ENCODE assay signal across 9 mouse cellular contexts in the genomic region with DNA sequence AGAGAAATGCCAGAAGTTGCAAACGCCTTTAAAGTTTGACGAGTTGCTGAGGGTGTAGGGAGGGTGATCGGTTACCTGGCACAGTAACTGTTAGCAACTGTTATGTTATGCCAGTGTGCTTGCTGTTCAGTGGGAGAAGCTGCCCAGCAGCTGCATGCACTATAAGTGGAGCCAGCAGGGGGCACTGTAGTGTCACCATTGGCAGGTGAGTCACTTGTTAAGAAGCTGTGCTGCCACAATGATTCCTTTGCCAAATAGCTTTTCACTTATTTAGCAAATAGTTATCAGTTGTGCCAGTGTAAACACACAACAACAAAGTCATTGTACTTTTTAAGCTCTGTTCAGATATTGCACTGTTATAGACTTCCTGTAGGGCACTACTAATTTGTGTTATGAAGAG.
DNase-seq lines count a peak whose midpoint lies in the region; ATAC-seq and TF ChIP-seq lines count a peak whose summit lies in the region.
"Had no signal": no experiment of that assay in that cellular context is flagged by ENCODE, and none has a peak within 500 bp of the region (broad histone marks: within the 10 kb centered on the region; RNA-seq: fewer than 3 reads in every experiment).

No protein-coding gene starts in this region.

- H3K36me3 ChIP-seq in forebrain, embryonic 10.5 days (replicated peaks): no peaks in the 10 kb centered on the region

- intact Hi-C loops in heart, postnatal 14 days (cut with DNase I): loop anchor here (5.0 to 10.0 kb wide), 5 partner anchors 46 to 708 kb away; partner anchors contain the start of gene Nap1l1

- H3K27me3 ChIP-seq in forebrain, embryonic 10.5 days (ENCODE audit: poor library complexity, severe bottlenecking): no peaks in the 10 kb centered on the region

- no peak for TF ChIP-seq POLR2A in brain, embryonic 14.5 days (IDR thresholded peaks at IDR 0.05; ENCODE audit: borderline replicate concordance, extremely low read depth, insufficient read depth, insufficient read length, poor library complexity, severe bottlenecking)

- peak; percentile 92 for ATAC-seq in neutrophil, adult 5-6 weeks (ENCODE audit: extremely low read depth, insufficient number of reproducible peaks, low FRiP score, poor library complexity, severe bottlenecking)

- peak; percentile 86 to 92 for DNase-seq in CD8-positive naive resting alpha-beta T cell, adult 2 months (ENCODE audit: low read depth in 2 of 2, low spot score in 2 of 2)
- peak; percentile 94 for DNase-seq in brain, embryonic 14.5 days (ENCODE audit: low read depth)
- DNase-seq in forebrain, embryonic 10.5 days (ENCODE audit: extremely low spot score, low spot score): peak; percentile 83
- peak; percentile 90 to 96 for DNase-seq in heart, postnatal 14 days
- peak; percentile 93 for DNase-seq in layer of hippocampus, adult 11-12 months (ENCODE audit: low spot score)
- DNase-seq in lung, adult 18-20 months: peak; percentile 86 to 90
- peak; percentile 72 to 73 for DNase-seq in thymus, adult 18-20 months

- H3K4me1 ChIP-seq in forebrain, embryonic 10.5 days: peaks cover 14% of the 10 kb centered on the region

- no peak overlapping the region for H3K27ac ChIP-seq in forebrain, embryonic 10.5 days

- 33% methylated on average over 3 of the region's 3 CpGs for WGBS in forebrain, embryonic 10.5 days

- H3K9me3 ChIP-seq in forebrain, embryonic 10.5 days: no peaks in the 10 kb centered on the region

- peak; percentile 91 for TF ChIP-seq CTCF in brain, embryonic 14.5 days (IDR thresholded peaks at IDR 0.05; ENCODE audit: borderline replicate concordance, extremely low read depth, insufficient read depth, insufficient read length)

- H3K4me3 ChIP-seq in forebrain, embryonic 10.5 days: no peak overlapping the region
- H3K4me3 ChIP-seq: erythroblast, embryonic 14.5 days had no signal
